Mouse (Mus musculus): ENCODE data around the gene Pex3.

Gene Pex3

GRCm38 (mm10) chr10:13552646-13553497, at the start of gene Pex3, which contains the start of gene Adat2:
TSS of gene Pex3 (minus strand) at chr10:13553142.
TSS of gene Adat2 (plus strand) at chr10:13552894.
- DNase-seq (ENCODE audit: low spot score): peak; percentile 87

DNA sequence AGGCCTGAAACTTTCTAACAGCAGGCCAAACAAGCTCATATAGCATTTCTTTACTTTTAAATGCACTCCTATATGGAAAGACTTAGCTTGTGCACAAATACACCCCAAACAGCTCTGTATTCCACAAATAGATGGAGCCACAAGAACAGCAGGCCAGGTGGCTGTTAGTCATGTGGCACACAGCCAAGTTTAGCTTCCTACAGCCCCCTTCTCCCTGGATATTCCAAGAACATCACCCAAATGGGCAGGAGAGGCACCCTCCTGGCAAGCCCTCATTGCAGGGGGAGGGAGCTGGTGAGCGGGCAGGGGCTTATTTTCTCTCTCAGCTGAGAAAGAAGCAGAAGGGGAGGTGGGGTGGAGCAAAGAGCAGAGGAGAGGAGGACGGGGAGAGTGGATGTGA, 48.0 kb upstream of the Pex3 start:
- peak; percentile 40 for DNase-seq (ENCODE audit: low spot score)

DNA sequence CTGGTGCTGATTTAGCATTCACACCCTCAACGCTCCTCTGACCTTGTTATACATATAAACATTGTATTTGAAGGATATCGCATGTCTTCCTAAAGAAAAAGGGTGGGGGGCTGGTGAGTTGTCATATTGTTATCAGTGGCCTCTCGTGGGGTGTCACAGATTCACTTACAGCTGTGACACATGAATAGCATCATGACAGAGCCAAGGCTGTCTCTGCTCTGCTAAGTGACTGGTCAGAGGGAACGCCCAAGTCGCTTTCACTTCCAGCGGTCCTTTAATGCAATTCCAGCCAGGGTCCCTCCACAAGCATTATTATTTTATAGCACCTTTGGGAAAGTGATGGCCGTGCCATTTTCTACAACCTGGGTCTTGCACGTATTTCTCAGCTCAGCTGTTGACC, 44.5 kb upstream of the Pex3 start:
- DNase-seq (ENCODE audit: low spot score): no peak

- no peak for DNase-seq (ENCODE audit: low spot score)
Measured at GRCm38 (mm10) chr10:13596866-13597265, 43.9 kb upstream of the Pex3 start.

DNA sequence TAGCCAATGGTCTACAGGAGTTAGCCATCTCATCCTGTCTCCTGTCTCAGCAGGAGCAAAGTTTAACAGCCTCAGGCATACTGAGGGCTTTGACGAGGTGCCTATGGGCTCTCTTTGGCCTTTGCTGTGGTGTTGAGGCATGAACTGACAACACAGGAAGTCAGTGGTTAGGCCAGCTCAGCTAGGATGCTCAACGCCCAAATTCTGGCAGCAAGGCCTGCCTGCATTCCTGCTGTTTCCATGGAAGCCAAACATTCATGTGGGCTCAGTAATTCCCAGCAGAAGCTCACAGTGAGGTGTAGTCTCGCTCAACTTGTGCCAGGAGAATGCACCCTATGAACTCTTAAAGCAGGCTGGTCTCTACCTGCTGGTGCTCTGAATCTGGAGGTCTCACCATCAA, 43.1 kb upstream of the Pex3 start:
- peak; percentile 26 for DNase-seq (ENCODE audit: low spot score)

DNA sequence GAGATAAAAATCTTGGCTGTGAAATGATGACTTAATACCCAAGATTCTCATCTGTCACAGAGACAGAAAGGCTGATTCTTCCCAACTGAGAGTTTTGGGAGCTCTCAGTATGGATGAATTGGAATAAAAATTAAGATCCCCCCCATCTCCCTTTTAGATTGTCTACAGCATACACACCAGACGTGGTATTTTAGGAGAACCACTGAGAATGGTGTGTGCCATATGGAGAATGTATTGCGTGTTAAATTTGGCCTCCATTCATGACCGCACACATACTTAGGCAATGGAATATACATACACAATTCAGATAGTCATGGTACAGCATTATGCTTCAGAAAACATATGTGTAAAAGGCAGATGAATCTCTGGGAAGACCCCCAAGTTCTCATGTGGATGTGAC, 40.6 kb upstream of the Pex3 start:
- DNase-seq (ENCODE audit: low spot score): no peak

- DNase-seq (ENCODE audit: low spot score): no peak
Measured at GRCm38 (mm10) chr10:13592196-13592595, 39.3 kb upstream of the Pex3 start.

DNA sequence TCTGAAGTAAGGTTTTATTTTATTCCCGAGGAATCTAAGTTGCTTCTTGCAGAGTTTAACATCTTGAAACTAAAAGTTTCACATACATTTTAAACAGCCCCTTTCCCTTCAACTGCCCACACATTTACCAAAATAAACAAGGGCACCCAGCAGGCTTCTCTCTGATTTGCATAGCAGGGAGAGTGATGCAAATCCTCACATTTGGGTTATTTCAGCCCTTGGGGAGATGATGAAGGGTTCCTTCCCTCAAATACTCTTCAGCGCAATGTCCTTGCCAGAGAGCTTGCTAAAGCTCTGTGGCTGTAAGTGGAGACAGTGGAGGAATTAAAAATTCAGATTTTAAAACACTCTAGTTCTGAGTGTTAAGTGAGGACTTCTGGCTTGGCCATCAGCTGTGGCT, 35.0 kb upstream of the Pex3 start:
- DNase-seq (ENCODE audit: low spot score): no peak

DNA sequence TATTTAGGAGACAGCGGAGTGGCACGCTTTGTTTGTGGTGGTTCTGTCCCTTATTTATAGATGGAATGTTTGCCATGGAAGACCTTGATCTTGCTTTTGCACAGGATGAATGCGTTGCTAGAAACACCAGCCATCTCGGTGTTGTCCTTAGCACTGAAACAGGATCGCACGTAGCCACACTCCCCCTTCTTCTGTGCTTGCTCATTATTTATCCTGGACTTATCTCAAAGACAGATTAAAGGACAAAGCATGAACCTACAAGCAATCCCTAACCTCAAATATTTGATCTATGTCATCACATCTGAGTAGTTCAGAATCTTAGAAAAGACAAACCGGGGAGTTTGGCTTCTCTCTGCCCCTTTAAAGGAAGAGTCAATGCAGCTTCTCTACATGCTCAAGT, 24.2 kb upstream of the Pex3 start:
- no peak for DNase-seq (ENCODE audit: low spot score)

- DNase-seq (ENCODE audit: low spot score): no peak
Measured at GRCm38 (mm10) chr10:13572410-13572809, 19.5 kb upstream of the Pex3 start.

DNA sequence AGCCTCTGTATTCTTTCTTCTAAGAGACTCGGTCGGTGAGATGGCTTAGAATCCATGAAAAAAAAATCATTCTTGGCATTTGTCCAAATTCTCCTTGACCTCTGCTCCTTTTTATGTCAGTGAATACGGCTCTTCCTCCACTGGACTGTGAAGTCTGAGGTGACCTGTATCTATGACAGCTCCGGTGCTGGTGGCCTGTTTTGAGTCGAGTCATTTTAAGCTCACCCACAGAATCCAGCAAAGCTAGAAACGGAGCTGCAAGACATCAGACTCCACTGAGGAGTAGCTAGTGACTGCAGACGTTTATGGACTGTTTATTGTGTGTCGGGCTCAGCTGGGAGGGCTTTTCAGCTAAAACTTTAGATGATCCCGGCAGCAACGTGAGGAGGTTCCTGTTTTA, 19.1 kb upstream of the Pex3 start:
- no peak for DNase-seq (ENCODE audit: low spot score)

DNA sequence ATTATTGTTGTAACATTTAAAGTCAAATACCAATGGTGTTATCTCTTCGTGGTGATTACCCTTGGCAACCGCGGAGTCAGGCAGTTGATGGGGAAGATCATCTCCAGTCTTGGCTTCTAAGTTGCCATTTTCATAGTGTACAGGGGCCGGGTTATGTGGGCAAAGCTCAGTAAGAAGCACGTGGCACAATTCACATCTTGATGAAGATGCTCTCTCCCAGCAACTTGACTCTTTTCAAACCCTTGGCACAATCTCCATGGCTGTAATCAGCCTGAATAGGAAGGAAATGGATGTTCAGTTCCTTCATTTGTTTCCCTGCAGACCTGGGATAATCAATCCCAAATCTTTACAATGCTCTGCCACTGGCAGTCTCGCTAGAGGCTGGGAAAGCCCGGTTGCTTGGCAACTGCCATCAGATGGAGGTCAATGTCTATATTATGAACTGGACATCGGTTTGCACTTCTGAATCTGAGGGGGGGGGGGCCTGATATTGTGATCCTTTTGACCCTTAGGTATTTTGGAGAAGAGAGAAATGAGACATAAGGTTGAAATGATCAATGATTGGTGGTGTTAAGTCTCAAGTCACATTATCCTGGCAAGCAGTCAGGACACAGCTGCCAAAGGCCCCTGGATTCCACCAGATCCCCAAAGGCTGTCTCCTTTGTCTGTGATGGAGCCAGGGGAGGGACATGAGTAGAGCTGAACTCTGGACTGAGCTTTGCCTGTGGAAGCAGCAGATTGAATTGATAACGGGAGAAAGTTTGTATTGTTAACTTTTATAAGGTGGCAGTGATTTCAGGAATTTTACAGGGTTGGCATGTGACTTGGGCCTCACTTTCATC, 18.0 kb upstream of the Pex3 start:
- no peak for DNase-seq (ENCODE audit: low spot score)

- no peak for DNase-seq (ENCODE audit: low spot score)
Measured at GRCm38 (mm10) chr10:13569818-13570217, 16.9 kb upstream of the Pex3 start.

GRCm38 (mm10) chr10:13566393-13566792, 13.5 kb upstream of the Pex3 start:
- no peak for DNase-seq (ENCODE audit: low spot score)

GRCm38 (mm10) chr10:13565080-13565448, 12.1 kb upstream of the Pex3 start:
- no peak for DNase-seq (ENCODE audit: low spot score)

DNA sequence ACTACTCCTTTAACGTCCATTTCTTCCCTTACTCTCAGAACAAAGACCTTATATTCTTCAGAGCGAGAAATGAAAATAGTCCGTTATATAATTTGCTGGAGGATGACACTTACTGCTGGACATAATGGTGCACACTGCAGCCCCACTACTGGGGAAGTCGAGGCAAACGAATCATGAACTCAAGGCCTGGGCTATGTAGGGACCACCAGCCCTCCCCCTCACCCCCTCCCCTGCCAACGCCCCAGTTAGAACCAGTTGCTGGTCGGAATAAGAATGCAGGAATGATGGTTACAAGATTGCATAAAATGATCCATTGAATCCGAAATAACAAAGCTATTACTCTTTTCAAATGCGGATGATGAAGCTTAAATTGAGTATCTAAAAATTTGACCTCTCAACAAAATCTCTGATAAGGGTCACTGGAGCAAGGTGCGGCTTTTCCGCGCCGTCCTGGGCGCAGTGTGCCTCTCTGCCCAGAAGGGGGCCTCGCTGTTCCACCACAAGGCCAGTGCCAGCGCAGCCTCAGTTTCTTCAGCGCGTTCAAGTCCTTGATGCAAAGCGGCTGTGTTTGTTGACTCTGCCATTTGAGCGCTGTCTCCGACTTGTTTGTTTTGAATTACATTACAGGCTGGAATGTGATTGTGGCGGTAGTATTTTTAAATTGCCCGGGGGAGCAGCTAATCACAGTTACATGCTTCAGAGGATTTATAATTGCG, 11.6 kb upstream of the Pex3 start:
- peak; percentile 72 for DNase-seq (ENCODE audit: low spot score)

DNA sequence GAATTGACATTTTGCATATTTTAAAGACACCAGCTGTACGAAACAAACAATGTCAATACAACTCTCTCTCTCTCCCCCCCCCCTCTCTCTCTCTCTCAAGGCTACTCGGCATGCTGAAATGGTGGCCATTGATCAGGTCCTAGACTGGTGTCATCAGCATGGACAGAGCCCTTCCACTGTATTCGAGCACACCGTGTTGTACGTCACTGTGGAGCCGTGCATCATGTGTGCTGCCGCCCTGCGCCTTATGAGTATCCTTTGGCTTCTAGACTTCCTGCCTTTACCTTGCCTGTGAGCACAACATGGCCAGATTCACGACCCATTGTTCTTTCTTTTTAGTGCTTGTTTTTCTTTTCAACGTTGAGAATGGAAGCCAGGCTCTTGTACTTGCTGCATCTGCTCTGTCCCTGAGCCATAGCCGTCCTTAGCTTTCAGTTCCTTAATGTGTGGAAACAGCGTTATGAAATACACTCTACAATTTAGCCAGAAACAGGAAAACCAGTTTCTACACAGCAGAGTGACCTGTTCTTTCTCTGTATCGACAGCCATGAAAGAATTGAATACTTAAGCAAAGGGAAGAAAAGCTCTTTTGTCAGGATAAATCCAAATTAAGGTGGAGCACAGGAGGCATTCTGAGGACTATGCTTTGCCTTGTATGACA, 7.2 kb upstream of the Pex3 start:
- DNase-seq (ENCODE audit: low spot score): no peak

DNA sequence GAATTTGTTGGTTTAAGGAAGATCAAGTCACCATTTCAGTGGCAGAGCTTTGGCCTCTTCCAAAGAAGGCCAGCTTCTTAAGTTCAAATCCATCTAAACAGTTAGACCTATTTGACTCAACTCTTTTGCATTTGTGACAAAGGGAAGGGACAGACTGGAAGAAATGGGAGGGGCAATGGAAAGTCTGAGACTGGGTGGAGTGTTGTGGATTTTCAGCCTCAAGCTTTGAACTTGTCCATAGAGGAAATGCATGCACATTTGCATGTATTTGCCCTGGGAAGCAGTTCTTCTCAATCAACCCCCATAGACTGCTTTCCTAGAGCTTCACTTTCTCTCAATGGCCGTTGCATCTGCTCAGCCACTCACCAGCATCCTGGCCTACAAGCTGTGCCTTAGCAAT, 1.4 kb upstream of the Pex3 start:
- no peak for DNase-seq (ENCODE audit: low spot score)

DNA sequence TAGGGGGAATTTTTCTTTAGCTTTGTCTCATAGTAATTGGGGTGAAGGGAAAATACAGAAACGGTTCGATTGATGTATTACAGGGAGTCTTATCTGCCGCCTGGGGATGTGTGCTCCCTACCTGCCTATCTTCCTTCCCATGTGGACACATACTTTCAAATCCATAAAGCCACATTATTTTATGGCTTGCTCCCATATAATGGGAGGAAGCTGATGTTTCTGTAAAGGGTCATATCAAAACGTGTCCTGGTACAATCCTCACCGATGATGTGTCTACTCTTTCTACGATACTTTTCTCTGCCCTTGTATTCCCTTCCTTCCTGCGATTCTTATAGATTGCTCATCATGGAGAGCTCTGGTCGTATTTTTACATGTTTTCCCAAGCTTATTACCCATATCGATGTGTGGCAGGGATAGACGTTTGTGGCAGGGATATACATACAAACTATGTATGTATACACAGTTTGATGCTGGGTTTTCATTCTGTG, 600 bp upstream of the Pex3 start:
- DNase-seq (ENCODE audit: low spot score): no peak

- no peak for DNase-seq (ENCODE audit: low spot score)
Measured at GRCm38 (mm10) chr10:13541721-13542120, 11.2 kb downstream of the Pex3 start.

DNA sequence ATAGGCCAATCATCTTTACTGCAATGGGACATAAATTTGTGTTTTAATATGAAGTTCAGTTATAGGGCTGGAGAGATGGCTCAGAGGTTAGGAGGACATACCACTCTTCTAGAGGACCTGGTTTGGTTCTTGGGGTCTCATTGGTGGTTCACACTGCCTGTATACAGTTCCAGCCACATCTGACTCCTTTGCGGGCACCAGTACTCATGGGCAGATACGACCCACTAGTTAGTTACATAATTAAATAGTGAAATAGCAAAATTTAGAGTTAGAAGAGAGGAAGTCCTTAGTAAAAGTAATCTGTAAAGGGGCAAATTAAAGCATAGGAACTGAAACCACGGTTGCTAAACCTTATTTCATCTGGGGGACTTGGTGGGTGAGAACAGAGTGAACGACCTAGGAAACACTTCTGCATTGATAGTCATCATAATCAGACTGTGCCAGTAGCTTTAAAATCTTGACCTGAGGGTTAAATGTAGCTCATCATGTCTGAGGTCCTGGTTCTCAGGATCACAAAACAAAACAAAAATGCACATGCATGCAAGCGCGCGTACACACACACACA, 13.1 kb downstream of the Pex3 start:
- DNase-seq (ENCODE audit: low spot score): no peak

DNA sequence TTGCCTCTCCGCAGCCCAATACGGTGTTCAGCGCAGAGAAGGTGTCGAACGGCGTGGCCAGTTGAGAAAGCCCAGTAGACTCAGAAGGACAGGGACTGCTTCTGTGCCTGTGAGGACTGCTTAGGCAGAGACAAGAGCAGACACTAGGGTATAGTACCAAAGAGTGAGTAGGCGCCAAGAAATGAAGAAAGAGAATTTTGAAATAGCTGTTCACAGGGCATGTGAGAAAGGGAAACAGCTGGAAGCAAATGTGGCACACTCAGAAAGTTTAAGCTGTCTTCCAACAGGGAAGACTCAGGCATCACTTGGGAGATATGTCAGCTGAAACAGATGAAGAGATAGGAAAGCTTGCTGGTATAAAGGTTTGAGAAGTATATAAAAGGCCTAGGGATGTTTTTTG, 16.2 kb downstream of the Pex3 start:
- no peak for DNase-seq (ENCODE audit: low spot score)
